Mouse (Mus musculus) heart, adult 2 months (tissue): ENCODE data around the gene Chn2.

Experiments
- CTCF ChIP-seq: fragments of 200-600 bp; IDR thresholded peaks from 2 replicates; pipeline ENCODE4 v1.8.1; 2022; ENCODE audit warnings: antibody characterized with exemption, mild to moderate bottlenecking, moderate library complexity
- EP300 ChIP-seq: fragments of 200-500 bp; IDR thresholded peaks from 2 replicates; pipeline ENCODE4 v1.6.1; 2011; ENCODE audit warnings: low read depth, low read length, control low read depth; ENCODE audit not compliant: insufficient read depth
- POLR2A ChIP-seq: fragments of 200-500 bp; IDR thresholded peaks from 2 replicates; pipeline ENCODE4 v1.6.1; 2011; ENCODE audit warnings: mild to moderate bottlenecking, low read depth, low read length, control low read depth; ENCODE audit not compliant: insufficient read depth

GRCm38 (mm10) chr6:54018038-54018437 is 21.3 kb upstream of the Chn2 start:
- TF ChIP-seq EP300, result no peak
- TF ChIP-seq CTCF, result no peak
- TF ChIP-seq POLR2A, result no peak
